Mouse (Mus musculus) heart, embryonic 13.5 days (tissue): ENCODE measurements around the gene Zfp276. TPM values are rescaled to one million over a fixed set of nuclear protein-coding genes. Genes with fewer than 3 reads are reported as not detected.

Experiments used
- ATAC-seq: fragments of 200-750 bp; cut with Nextera tagmentation; 2 replicates; pipeline ENCODE4 v1.8.0; 2017; ENCODE audit warnings: moderate TSS enrichment; ENCODE audit not compliant: insufficient number of reproducible peaks, low FRiP score, low TSS enrichment; ENCODE audit errors: extremely low read depth
- H3K27ac ChIP-seq: fragments of 300-500 bp; sonication (generic); replicated peaks from 2 replicates; pipeline ENCODE4 v1.5.1; 2015; ENCODE audit warnings: moderate library complexity, mild to moderate bottlenecking, inconsistent platforms
- H3K27me3 ChIP-seq: fragments of 300-500 bp; sonication (generic); replicated peaks from 2 replicates; pipeline ENCODE4 v1.6.1; 2015; ENCODE audit warnings: mild to moderate bottlenecking, inconsistent platforms
- H3K36me3 ChIP-seq: fragments of 300-500 bp; sonication (generic); 2 replicates; pipeline ENCODE4 v1.6.1; 2015; ENCODE audit warnings: mild to moderate bottlenecking, inconsistent platforms
- H3K4me1 ChIP-seq: fragments of 300-500 bp; sonication (generic); 2 replicates; pipeline ENCODE4 v1.6.1; 2015; ENCODE audit warnings: inconsistent platforms
- H3K4me2 ChIP-seq: fragments of 300-500 bp; sonication (generic); 2 replicates; pipeline ENCODE4 v1.6.1; 2015; ENCODE audit warnings: inconsistent platforms, mild to moderate bottlenecking, moderate library complexity
- H3K4me3 ChIP-seq: fragments of 300-500 bp; sonication (generic); 2 replicates; pipeline ENCODE4 v1.5.1; 2015; ENCODE audit warnings: moderate library complexity, mild to moderate bottlenecking, inconsistent platforms
- H3K9ac ChIP-seq: fragments of 300-500 bp; sonication (generic); 2 replicates; pipeline ENCODE4 v1.6.1; 2015; ENCODE audit warnings: inconsistent platforms, mild to moderate bottlenecking, moderate library complexity
- H3K9me3 ChIP-seq: fragments of 300-500 bp; sonication (generic); 2 replicates; pipeline ENCODE4 v1.6.1; 2016; ENCODE audit warnings: inconsistent platforms
- WGBS: fragments of 180-500 bp; shearing (Covaris S2); methylation state at CpG from one replicate; pipeline ENCODE4 v1.1.7; 2015; ENCODE audit warnings: mixed read lengths; 5-methylcytosine and 5-hydroxymethylcytosine counted together
- polyA plus RNA-seq: library from polyadenylated mRNA; unstranded; fragments of >200 nt; fragmentation: Nextera tagmentation; extraction: Ambion mirVana; gene quantifications from 2 replicates; pipeline ENCODE4 v1.2.1, GENCODE M21; 2015

The Zfp276 gene
- polyA plus RNA-seq, 1 experiment from 2014 or later, result 12.7 TPM

GRCm38 (mm10) chr8:123292785-123293184 is 38.8 kb downstream of the Zfp276 start:
- Histone ChIP-seq H3K4me1 (peaks cover 8% of the 10 kb centered on the region; the same call in 1 of the 2 replicates), H3K4me2 (no peak overlapping the region), H3K9ac (no peak overlapping the region), H3K27me3 (no peaks in the 10 kb centered on the region), H3K4me3 (no peak overlapping the region), H3K27ac (no peak overlapping the region), H3K9me3 (no peaks in the 10 kb centered on the region), H3K36me3 (peaks cover 77% of the 10 kb centered on the region)
- ATAC-seq, result no peak
- WGBS, result 74% methylated on average over 2 of the region's 2 CpGs

GRCm38 (mm10) chr8:123298301-123298700 is 44.3 kb downstream of the Zfp276 start:
- 88% methylated on average over 11 of the region's 11 CpGs for WGBS
- H3K4me3 ChIP-seq, result no peak overlapping the region
- no peaks in the 10 kb centered on the region for H3K27me3 ChIP-seq
- no peak overlapping the region for H3K9ac ChIP-seq
- H3K4me2 ChIP-seq, result no peak overlapping the region
- no peak overlapping the region for H3K27ac ChIP-seq
- ATAC-seq, result no peak
- peaks cover 73% of the 10 kb centered on the region for H3K36me3 ChIP-seq
- no peaks in the 10 kb centered on the region for H3K9me3 ChIP-seq
- no peaks in the 10 kb centered on the region for H3K4me1 ChIP-seq

- Histone ChIP-seq H3K4me3 (no peak overlapping the region), H3K4me1 (no peaks in the 10 kb centered on the region), H3K27ac (no peak overlapping the region), H3K4me2 (no peak overlapping the region), H3K27me3 (no peaks in the 10 kb centered on the region), H3K36me3 (peaks cover 62% of the 10 kb centered on the region), H3K9me3 (no peaks in the 10 kb centered on the region), H3K9ac (no peak overlapping the region)
- no peak for ATAC-seq
- 57% methylated on average over 4 of the region's 4 CpGs for WGBS
Measured at GRCm38 (mm10) chr8:123308738-123309137, 54.7 kb downstream of the Zfp276 start.

DNA sequence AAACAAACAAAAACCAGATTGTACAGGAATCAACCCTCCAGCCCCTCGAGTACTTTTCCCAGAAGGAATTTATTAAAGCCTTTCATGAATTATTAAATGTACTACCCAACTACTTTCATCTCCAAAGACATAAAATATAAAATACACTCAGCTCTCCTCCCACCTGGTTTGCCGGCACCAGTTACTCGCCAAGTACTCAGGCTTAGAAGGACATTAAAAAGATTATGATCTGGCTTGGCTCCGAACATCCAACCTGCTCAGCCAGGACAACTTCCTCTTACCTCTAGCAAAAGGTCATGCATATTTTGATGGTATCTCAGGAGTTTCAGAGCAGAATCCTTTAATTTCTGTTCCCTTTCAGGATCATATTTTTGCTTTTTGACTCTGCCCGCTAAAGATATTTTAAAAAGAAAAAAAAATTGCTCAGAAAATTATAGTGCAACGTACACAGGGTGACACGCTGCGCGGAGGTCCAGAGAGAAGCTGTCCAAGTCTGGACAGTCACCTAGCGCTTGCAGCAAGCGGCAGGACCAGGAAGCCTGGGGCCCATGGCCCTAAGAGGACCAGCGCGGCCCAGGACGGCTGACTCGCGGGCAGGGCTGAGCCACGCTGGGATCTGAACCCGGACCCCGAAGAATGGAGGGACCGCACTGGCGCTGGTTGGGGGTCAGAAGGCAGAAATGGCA is 63.9 kb downstream of the Zfp276 start:
- Histone ChIP-seq H3K27ac (no peak overlapping the region), H3K36me3 (peaks cover 3% of the 10 kb centered on the region; the same call in 1 of the 2 replicates), H3K4me1 (peaks cover 18% of the 10 kb centered on the region), H3K27me3 (0 out of 2 replicates have a peak, but pooled peaks cover 9% of the 10 kb centered on the region), H3K4me2 (peak overlapping the region; percentile 79), H3K4me3 (peak overlapping the region; percentile 66), H3K9ac (peak overlapping the region; percentile 83), H3K9me3 (no peaks in the 10 kb centered on the region)
- WGBS, result 6% methylated on average over 21 of the region's 21 CpGs
- ATAC-seq, result peak; percentile 69

DNA sequence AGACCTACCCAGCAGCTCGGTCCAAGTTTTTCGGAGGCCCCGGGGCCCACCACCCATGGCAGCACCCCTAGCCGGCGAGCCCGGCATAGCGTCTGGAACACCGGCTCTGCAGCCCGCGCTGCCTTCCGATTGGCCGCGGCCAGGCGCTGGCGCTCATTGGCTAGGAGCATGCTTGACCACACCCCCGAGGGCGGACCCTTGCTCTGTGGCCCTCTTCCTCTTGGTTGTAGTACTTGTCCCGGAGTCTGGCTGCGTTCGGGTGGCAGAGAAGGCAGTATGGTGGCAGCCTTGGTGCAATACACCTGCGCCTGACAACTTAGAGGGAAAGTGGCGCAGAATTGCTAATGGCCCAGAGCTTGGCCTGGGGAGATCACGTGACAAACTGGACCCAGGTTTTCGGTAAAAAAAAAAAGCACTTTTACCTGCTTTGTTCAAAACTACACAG is 64.5 kb downstream of the Zfp276 start, which contains the start of gene Fanca:
Fanca (minus strand) TSS at position 110 of the 445 bp plus-strand sequence.
- Histone ChIP-seq H3K27ac (0 out of 2 replicates have a peak within 1 kb of the TSS, but pooled peaks have one; percentile 21), H3K4me3 (peak within 1 kb of the TSS; percentile 66), H3K36me3 (no peaks in the 10 kb centered on the region), H3K27me3 (0 out of 2 replicates have a peak, but pooled peaks cover 9% of the 10 kb centered on the region), H3K9me3 (no peaks in the 10 kb centered on the region), H3K9ac (peak within 1 kb of the TSS; percentile 83), H3K4me2 (peak within 1 kb of the TSS; percentile 79), H3K4me1 (peaks cover 18% of the 10 kb centered on the region)
- ATAC-seq, result peak; percentile 97
- under 1% methylated on average over 24 of the region's 24 CpGs for WGBS

Other genes with a start within 250 kb of the Zfp276 start
- gene Ankrd11, start 211.9 kb upstream of the Zfp276 start, polyA plus RNA-seq, result 18.8 and 20.3 TPM in 2 replicates
- 62.2 and 62.7 TPM in 2 replicates for gene Spg7, start 191.3 kb upstream of the Zfp276 start, polyA plus RNA-seq
- 938 and 957 TPM in 2 replicates for gene Rpl13, start 151.8 kb upstream of the Zfp276 start, polyA plus RNA-seq
- gene Cpne7, start 136.8 kb upstream of the Zfp276 start, polyA plus RNA-seq, result 0.19 and 0.24 TPM in 2 replicates
- gene Sult5a1, start 95.9 kb upstream of the Zfp276 start, polyA plus RNA-seq, result 4.0 and 7.5 TPM in 2 replicates
- gene Dpep1, start 68.0 kb upstream of the Zfp276 start, polyA plus RNA-seq, result 2.5 and 3.3 TPM in 2 replicates
- 91.2 and 99.4 TPM in 2 replicates for gene Chmp1a, start 41.4 kb upstream of the Zfp276 start, polyA plus RNA-seq
- gene Spata33, start 41.4 kb upstream of the Zfp276 start, polyA plus RNA-seq, result 3.7 TPM in 2 replicates
- gene Cdk10, start 29.4 kb upstream of the Zfp276 start, polyA plus RNA-seq, result 19.5 and 20.5 TPM in 2 replicates
- gene Spata2l, start 18.0 kb upstream of the Zfp276 start, polyA plus RNA-seq, result 3.1 and 3.2 TPM in 2 replicates
- 18.1 and 18.5 TPM in 2 replicates for gene Vps9d1, start 153 bp downstream of the Zfp276 start, polyA plus RNA-seq
- gene Fanca, start 64.4 kb downstream of the Zfp276 start, polyA plus RNA-seq, result 17.0 and 17.5 TPM in 2 replicates
- gene Spire2, start 78.5 kb downstream of the Zfp276 start, polyA plus RNA-seq, result 1.1 and 1.7 TPM in 2 replicates
- gene Tcf25, start 119.6 kb downstream of the Zfp276 start, polyA plus RNA-seq, result 136 and 141 TPM in 2 replicates
- gene Mc1r, start 152.9 kb downstream of the Zfp276 start, polyA plus RNA-seq, result not detected in 2 replicates
- gene Tubb3, start 157.2 kb downstream of the Zfp276 start, polyA plus RNA-seq, result 4.1 and 4.9 TPM in 2 replicates
- 30.4 and 31.1 TPM in 2 replicates for gene Def8, start 169.3 kb downstream of the Zfp276 start, polyA plus RNA-seq
- gene Afg3l1, start 223.7 kb downstream of the Zfp276 start, polyA plus RNA-seq, result 47.4 and 47.7 TPM in 2 replicates